Mouse (Mus musculus) kidney, embryonic 15.5 days (tissue): Measurements from ENCODE around the gene Postn. TPM values are rescaled to one million over a fixed set of nuclear protein-coding genes. Genes with fewer than 3 reads are reported as not detected.

ENCODE experiments used
- ATAC-seq: fragments of 200-750 bp; cut with Nextera tagmentation; replicated peaks from 2 replicates; pipeline ENCODE4 v1.8.0; 2017; ENCODE audit warnings: moderate TSS enrichment; ENCODE audit not compliant: low FRiP score
- H3K27ac ChIP-seq: fragments of 300-500 bp; sonication (generic); 2 replicates; pipeline ENCODE4 v1.5.1; 2015; ENCODE audit warnings: mild to moderate bottlenecking, inconsistent platforms
- H3K27me3 ChIP-seq: fragments of 300-500 bp; sonication (generic); 2 replicates; pipeline ENCODE4 v1.6.1; 2015; ENCODE audit warnings: inconsistent platforms
- H3K36me3 ChIP-seq: fragments of 300-500 bp; sonication (generic); 2 replicates; pipeline ENCODE4 v1.6.1; 2015; ENCODE audit warnings: inconsistent platforms
- H3K4me1 ChIP-seq: fragments of 300-500 bp; sonication (generic); 2 replicates; pipeline ENCODE4 v1.6.1; 2015; ENCODE audit warnings: inconsistent platforms
- H3K4me2 ChIP-seq: fragments of 300-500 bp; sonication (generic); 2 replicates; pipeline ENCODE4 v1.6.1; 2015; ENCODE audit warnings: moderate library complexity, mild to moderate bottlenecking, inconsistent platforms
- H3K4me3 ChIP-seq: fragments of 300-500 bp; sonication (generic); replicated peaks from 2 replicates; pipeline ENCODE4 v1.5.1; 2015; ENCODE audit warnings: mild to moderate bottlenecking, inconsistent platforms
- H3K9ac ChIP-seq: fragments of 300-500 bp; sonication (generic); 2 replicates; pipeline ENCODE4 v1.6.1; 2015; ENCODE audit warnings: mild to moderate bottlenecking, inconsistent platforms
- H3K9me3 ChIP-seq: fragments of 300-500 bp; sonication (generic); replicated peaks from 2 replicates; pipeline ENCODE4 v1.6.1; 2016; ENCODE audit warnings: inconsistent platforms
- whole genome bisulfite sequencing: fragments of 180-500 bp; shearing (Covaris S2); methylation state at CpG from one replicate; pipeline ENCODE4 v1.1.7; 2015; ENCODE audit warnings: mixed read lengths; 5-methylcytosine and 5-hydroxymethylcytosine counted together
- polyA plus RNA-seq: library from polyadenylated mRNA; unstranded; fragments of >200 nt; fragmentation: Nextera tagmentation; extraction: Ambion mirVana; gene quantifications from 2 replicates; pipeline ENCODE4 v1.2.1, GENCODE M21; 2015

The Postn gene
- polyA plus RNA-seq = 117 and 153 TPM in 2 replicates

DNA sequence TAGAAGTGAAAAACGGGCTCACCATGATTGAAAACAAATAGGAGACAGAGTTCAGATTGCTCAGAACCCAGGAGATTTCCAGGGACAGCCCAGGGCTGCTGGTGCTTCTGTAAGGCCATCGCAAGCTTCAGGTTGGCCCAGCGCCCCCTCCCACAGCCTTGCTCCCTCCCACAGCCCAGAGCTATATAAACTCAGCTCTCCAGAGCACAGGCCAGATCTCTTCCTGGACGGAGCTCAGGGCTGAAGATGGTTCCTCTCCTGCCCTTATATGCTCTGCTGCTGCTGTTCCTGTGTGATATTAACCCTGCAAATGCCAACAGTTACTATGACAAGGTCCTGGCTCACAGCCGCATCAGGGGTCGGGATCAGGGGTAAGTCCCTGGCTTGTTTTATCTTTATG, at the start of gene Postn:
Postn (plus strand) TSS at position 213 of the 400 bp plus-strand sequence.
- Histone ChIP-seq H3K27ac (no peak within 1 kb of the TSS), H3K4me3 (peak within 1 kb of the TSS; percentile 19), H3K27me3 (no peaks in the 10 kb centered on the region), H3K4me2 (peak within 1 kb of the TSS; percentile 35), H3K9ac (no peak within 1 kb of the TSS), H3K4me1 (peaks cover 18% of the 10 kb centered on the region), H3K36me3 (no peaks in the 10 kb centered on the region), H3K9me3 (no peaks in the 10 kb centered on the region)
- 0 out of 2 replicates have a peak, but pooled peaks have one; percentile 46 for ATAC-seq
- 41% methylated on average over 6 of the region's 6 CpGs for WGBS

DNA sequence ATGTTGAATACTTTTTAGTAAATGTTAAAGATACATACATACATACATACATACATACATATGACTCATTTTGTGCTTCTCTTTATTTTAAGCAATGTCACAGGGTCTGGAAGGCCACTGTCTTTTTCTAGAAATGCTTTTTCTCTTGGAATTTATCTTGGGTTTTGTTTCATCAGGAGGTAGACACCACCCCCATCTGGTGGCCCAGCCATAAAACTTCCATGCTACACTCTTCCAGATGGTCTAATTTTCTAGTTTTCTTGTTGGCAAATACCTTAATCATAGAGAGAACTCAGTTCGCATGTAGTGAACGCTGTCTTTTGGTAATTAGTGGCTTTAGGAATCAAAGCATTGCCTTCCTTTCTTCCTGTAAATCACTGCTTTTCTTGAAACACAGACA, 46.9 kb upstream of the Postn start:
- ATAC-seq = no peak
- WGBS = 72% methylated on average over 2 of the region's 2 CpGs

DNA sequence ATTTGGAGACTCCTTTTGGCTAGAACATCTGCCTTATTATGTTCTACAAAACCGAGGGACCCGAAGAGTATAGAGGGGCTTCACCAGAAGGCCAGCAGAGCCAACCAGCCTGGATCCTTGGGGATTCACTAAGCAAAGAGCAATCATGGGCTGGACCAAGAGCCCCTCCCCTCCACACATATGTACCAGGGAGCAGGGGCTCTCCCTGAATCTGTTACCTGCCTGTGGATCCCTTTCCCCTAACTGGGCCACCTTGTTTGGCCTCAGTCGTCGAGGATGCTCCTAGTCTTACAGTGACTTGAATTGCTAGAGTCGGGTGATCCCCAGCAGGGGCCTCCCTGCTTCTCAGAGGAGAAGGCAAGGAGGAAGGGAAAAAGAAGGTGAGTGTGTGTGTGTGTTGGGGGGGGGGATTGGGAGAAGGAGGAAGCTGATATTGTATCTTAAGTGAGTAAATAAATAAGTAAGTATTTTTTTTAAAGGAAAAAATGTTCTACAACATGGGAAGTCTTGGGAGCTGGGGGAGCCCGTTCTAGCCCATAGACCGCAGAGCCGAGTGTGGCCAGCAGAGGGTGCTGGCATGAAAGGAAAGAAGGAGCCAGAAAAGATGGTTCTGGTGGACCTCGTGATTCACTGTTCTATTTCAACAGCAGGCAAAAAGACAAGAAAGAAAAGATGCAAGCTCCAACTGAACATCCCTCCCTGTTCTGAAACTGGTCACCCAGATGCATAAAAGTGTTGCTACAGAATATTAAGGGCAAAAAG, 7.8 kb upstream of the Postn start:
- no peaks in the 10 kb centered on the region for H3K9me3 ChIP-seq
- no peak overlapping the region for H3K4me2 ChIP-seq
- no peaks in the 10 kb centered on the region for H3K36me3 ChIP-seq
- no peak overlapping the region for H3K27ac ChIP-seq
- peak; percentile 70; the same call in 1 of the 2 replicates for ATAC-seq
- no peak overlapping the region for H3K4me3 ChIP-seq
- WGBS = 28% methylated on average over 9 of the region's 9 CpGs
- H3K27me3 ChIP-seq = no peaks in the 10 kb centered on the region
- peaks cover 3% of the 10 kb centered on the region; the same call in 1 of the 2 replicates for H3K4me1 ChIP-seq
- H3K9ac ChIP-seq = no peak overlapping the region

More for the DNA sequence above, 46.9 kb upstream of the Postn start:
- Histone ChIP-seq H3K9me3 (no peaks in the 10 kb centered on the region), H3K27ac (no peak overlapping the region), H3K36me3 (no peaks in the 10 kb centered on the region), H3K4me1 (no peaks in the 10 kb centered on the region), H3K4me2 (no peak overlapping the region), H3K4me3 (no peak overlapping the region), H3K27me3 (no peaks in the 10 kb centered on the region), H3K9ac (no peak overlapping the region)

DNA sequence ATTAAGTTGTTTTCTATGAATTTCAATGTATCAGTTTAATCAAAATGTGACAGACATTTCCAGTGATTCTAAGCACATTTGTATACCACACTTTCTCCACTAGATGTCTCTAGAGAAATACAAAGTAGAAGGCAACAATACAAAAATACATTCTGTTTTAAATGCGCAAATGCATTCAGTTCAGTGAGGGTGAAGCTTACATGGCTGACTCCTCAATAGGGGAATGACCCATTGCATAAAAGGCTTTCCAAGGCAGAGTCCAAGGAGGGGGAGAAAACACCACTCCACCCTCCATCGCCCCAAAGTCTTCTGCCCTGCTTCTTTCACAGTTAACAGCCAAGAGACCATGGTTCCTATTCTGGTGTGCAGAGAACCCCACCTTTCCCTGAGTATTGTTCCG, 3.3 kb upstream of the Postn start:
- Histone ChIP-seq H3K27ac (no peak overlapping the region), H3K4me1 (peaks cover 18% of the 10 kb centered on the region), H3K4me3 (no peak overlapping the region), H3K36me3 (no peaks in the 10 kb centered on the region), H3K9me3 (no peaks in the 10 kb centered on the region), H3K4me2 (no peak overlapping the region), H3K27me3 (no peaks in the 10 kb centered on the region), H3K9ac (no peak overlapping the region)
- WGBS = 73% methylated on average over 3 of the region's 3 CpGs
- ATAC-seq = no peak

DNA sequence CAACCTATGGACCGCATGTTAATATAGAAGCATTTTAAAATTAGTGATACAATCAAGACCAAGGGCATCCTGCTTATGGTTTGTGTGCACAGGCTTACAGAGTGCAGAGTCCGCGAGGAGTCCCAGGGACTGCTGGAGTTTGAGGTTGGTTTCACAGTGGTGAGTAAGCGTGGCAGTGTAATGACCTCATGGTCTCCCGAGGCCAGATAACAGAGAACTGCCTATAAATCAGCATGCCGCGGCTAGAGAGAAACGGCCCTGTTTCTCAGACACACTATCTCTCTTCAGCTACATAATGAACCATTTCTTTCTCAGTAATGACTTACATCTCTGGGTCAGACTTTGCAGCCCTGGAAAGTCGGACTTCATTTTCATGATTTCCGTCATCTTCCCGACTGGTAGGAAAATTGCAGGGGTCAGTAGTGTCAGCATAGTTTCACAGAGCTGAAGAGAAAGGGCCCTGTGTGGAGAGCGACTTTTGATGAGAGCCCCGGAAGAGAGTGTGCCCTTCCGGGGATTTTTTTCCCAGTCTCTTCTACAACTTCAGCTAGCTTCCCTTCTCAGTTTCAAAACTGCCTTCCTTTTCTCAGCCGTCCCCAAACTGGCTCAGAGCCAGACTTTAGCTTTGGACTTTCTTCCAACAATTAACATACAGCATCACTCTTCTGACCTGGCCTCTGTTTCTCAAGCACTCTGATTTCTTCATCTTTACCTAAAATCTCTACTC, 2.3 kb upstream of the Postn start:
- peak; percentile 89 for ATAC-seq
- 8% methylated on average over 15 of the region's 15 CpGs for WGBS
- Histone ChIP-seq H3K4me1 (peaks cover 18% of the 10 kb centered on the region), H3K27ac (peak overlapping the region; percentile 76), H3K27me3 (no peaks in the 10 kb centered on the region), H3K4me3 (peak overlapping the region; percentile 21; the same call in 1 of the 2 replicates), H3K4me2 (peak overlapping the region; percentile 49), H3K9me3 (no peaks in the 10 kb centered on the region), H3K36me3 (no peaks in the 10 kb centered on the region), H3K9ac (no peak overlapping the region)

DNA sequence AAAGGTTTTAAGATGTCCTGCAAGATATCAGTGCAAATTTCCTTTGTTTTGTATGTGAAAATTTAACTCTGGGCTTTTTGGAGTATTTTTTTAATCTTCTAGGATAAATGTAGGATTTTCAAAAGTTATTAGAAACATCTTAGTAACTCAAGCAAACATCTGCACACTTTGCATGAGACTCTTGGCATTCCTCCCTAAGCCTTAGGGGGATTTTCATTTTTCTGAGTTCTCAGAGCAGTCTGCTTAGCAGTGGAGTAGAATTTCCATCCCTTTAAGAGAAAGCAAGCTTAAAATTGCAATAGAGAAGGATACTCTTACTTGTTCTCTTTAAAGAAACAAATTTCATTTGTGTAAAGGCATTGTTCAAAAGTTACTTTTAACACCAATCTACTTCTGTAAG, 747 bp downstream of the Postn start:
- H3K4me3 ChIP-seq = no peak overlapping the region; the same call in 1 of the 2 replicates
- H3K4me1 ChIP-seq = peaks cover 18% of the 10 kb centered on the region
- no peak overlapping the region for H3K9ac ChIP-seq
- no peaks in the 10 kb centered on the region for H3K9me3 ChIP-seq
- no peaks in the 10 kb centered on the region for H3K36me3 ChIP-seq
- no peaks in the 10 kb centered on the region for H3K27me3 ChIP-seq
- no peak overlapping the region for H3K4me2 ChIP-seq
- no peak for ATAC-seq
- no peak overlapping the region for H3K27ac ChIP-seq

DNA sequence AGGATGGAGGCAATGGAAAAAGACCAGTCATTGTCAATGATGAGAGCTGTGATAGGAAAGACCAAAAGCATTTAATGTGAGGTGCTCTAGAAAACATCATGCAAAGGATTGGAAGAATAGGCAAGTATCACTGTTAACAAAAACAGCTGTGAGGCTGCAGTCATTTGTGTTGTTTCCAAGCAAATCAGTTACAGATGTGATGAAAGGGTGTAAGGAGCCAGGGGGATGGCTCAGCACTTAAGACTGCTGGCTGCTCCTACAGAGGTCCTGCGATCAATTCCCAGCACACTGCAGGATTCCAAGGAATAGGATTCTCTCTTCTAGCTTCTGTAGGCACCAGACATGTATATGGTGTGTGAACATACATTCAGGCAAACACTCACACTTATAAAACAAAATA, 10.1 kb downstream of the Postn start:
- Histone ChIP-seq H3K27ac (no peak overlapping the region), H3K27me3 (no peaks in the 10 kb centered on the region), H3K9ac (no peak overlapping the region), H3K4me3 (no peak overlapping the region), H3K4me1 (no peaks in the 10 kb centered on the region), H3K9me3 (no peaks in the 10 kb centered on the region), H3K36me3 (no peaks in the 10 kb centered on the region), H3K4me2 (no peak overlapping the region)
- ATAC-seq = no peak
- WGBS = 87% methylated on average over 1 of the region's 1 CpGs

DNA sequence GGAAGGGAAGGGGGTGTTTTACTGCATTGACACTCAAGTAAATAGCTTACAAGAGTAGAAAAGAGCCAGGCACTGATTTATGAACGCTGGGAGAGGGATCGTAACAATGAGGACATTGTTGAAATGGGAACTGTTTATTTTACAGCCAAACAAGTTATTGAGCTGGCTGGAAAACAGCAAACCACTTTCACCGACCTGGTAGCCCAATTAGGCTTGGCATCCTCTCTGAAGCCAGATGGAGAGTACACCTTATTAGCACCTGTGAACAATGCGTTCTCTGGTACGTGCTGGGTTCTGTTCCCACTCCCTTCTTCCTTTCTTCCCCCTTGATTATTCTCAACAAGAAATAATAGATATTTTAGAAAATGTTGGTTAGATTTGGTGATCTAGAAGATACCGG, 11.7 kb downstream of the Postn start:
- Histone ChIP-seq H3K4me3 (no peak overlapping the region), H3K27me3 (no peaks in the 10 kb centered on the region), H3K4me2 (no peak overlapping the region), H3K36me3 (no peaks in the 10 kb centered on the region), H3K27ac (no peak overlapping the region), H3K9ac (no peak overlapping the region), H3K4me1 (0 out of 2 replicates have a peak, but pooled peaks cover under 1% of the 10 kb centered on the region), H3K9me3 (no peaks in the 10 kb centered on the region)
- ATAC-seq = no peak
- WGBS = 61% methylated on average over 6 of the region's 6 CpGs

DNA sequence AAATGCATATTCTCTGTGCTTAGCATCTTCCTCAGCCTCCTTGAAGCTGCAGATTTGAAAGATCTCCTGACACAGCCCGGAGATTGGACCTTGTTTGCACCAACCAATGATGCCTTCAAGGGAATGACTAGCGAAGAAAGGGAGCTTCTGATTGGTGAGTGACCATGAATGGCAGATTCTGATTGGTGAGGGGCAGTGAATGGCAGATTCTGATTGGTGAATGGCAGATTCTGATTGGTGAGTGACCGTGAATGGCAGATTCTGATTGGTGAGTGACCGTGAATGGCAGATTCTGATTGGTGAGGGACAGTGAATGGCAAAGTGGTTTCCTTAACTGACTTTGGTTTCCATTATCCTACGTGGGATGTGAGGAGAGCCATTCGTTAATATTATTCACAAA, 15.1 kb downstream of the Postn start:
- no peaks in the 10 kb centered on the region for H3K27me3 ChIP-seq
- no peak for ATAC-seq
- H3K9me3 ChIP-seq = no peaks in the 10 kb centered on the region
- H3K9ac ChIP-seq = no peak overlapping the region
- H3K27ac ChIP-seq = no peak overlapping the region
- H3K36me3 ChIP-seq = no peaks in the 10 kb centered on the region
- 0 out of 2 replicates have a peak, but pooled peaks cover 3% of the 10 kb centered on the region for H3K4me1 ChIP-seq
- H3K4me3 ChIP-seq = no peak overlapping the region
- no peak overlapping the region for H3K4me2 ChIP-seq
- 93% methylated on average over 6 of the region's 6 CpGs for WGBS

DNA sequence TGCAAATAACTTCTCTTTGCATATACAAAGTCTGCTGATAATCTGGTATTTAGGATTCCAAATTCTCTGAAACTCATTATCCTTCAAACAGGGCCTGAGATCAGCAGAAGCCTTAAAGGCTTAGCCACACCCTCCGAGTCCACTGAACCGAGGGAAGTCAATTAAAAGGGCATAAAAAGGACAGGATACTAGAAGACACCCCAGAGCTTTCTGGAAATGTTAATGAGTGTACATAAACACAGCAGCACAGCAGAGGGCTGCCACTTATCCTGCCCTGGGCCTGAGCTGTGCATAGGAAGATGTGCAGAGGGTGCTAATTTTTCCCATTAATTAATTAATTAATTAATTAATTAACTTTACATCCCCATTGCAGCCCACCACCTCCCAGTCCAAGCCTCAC, 16.7 kb downstream of the Postn start:
- H3K4me3 ChIP-seq = no peak overlapping the region
- no peak overlapping the region for H3K4me2 ChIP-seq
- 0 out of 2 replicates have a peak, but pooled peaks cover 3% of the 10 kb centered on the region for H3K4me1 ChIP-seq
- peak; percentile 54; the same call in 1 of the 2 replicates for ATAC-seq
- H3K9me3 ChIP-seq = no peaks in the 10 kb centered on the region
- H3K27me3 ChIP-seq = no peaks in the 10 kb centered on the region
- no peak overlapping the region for H3K9ac ChIP-seq
- no peaks in the 10 kb centered on the region for H3K36me3 ChIP-seq
- H3K27ac ChIP-seq = no peak overlapping the region
- 22% methylated on average over 2 of the region's 2 CpGs for WGBS

DNA sequence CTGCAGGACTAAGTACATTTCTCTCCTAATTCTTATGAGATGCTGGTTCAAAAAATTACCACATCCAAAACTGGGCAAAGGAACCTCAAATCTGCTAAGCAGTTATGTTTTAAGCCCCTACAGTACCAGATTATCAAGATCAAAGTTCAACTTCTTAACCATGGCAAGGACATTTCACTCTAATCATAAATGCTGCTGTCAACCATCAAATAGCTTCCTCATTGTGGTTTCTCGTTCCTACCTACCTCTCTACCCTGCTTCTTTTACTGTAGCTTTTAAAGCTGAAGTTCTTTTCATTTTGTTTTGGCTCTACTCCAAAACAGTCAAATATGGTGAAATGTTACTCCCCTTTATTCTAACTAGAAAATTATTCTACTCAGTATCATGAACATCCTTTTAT, 17.2 kb downstream of the Postn start:
- H3K27ac ChIP-seq = no peak overlapping the region
- no peak overlapping the region for H3K4me3 ChIP-seq
- H3K36me3 ChIP-seq = no peaks in the 10 kb centered on the region
- no peak overlapping the region for H3K9ac ChIP-seq
- ATAC-seq = no peak
- H3K9me3 ChIP-seq = no peaks in the 10 kb centered on the region
- H3K27me3 ChIP-seq = no peaks in the 10 kb centered on the region
- 0 out of 2 replicates have a peak, but pooled peaks cover 3% of the 10 kb centered on the region for H3K4me1 ChIP-seq
- H3K4me2 ChIP-seq = no peak overlapping the region
- 49% methylated on average over 1 of the region's 1 CpGs for WGBS

DNA sequence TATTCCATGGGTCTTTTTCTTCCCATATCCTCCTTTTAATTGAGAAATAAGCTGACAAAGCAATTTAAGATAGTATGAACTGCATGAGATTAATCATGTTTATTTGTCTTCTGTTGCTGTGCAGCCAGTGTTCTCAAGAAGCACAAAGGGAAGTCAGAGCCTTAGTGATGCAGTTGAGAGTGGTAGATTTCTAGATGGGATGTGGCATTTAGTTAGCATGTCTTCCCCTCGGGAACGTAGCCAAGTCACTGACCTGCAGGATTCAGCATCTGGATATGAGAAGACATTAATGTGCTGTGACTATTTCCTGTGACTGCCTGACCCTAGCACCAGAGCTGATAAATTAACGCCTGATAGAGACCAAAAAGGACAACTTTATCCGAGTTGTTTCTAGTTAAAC, 19.1 kb downstream of the Postn start:
- Histone ChIP-seq H3K27me3 (no peaks in the 10 kb centered on the region), H3K9ac (no peak overlapping the region), H3K9me3 (no peaks in the 10 kb centered on the region), H3K4me1 (0 out of 2 replicates have a peak, but pooled peaks cover 3% of the 10 kb centered on the region), H3K4me3 (no peak overlapping the region), H3K4me2 (no peak overlapping the region), H3K36me3 (no peaks in the 10 kb centered on the region), H3K27ac (no peak overlapping the region)
- 45% methylated on average over 4 of the region's 4 CpGs for WGBS
- no peak for ATAC-seq
